Mouse (Mus musculus) C2C12 (cell line): ENCODE measurements around the gene Klhl11.
A peak's percentile ranks its signal among the peaks of the same experiment; 100 is the strongest.

ENCODE experiments used
- CEBPB ChIP-seq: IDR thresholded peaks from one replicate; pipeline ENCODE4 v1.6.1; 2011; ENCODE audit warnings: low read depth, mild to moderate bottlenecking, control low read depth, moderate library complexity
- CTCF ChIP-seq: IDR thresholded peaks from one replicate; pipeline ENCODE4 v1.5.1; 2011; ENCODE audit not compliant: control insufficient read depth, insufficient read depth, insufficient read length
- FOSL1 ChIP-seq: IDR thresholded peaks from one replicate; pipeline ENCODE4 v1.8.0; 2011; ENCODE audit warnings: mild to moderate bottlenecking, low read length; ENCODE audit not compliant: poor library complexity, insufficient read depth, severe bottlenecking
- MAX ChIP-seq: IDR thresholded peaks from one replicate; pipeline ENCODE4 v1.6.1; 2011; ENCODE audit warnings: mild to moderate bottlenecking, control low read depth
- MYOG ChIP-seq: IDR thresholded peaks from one replicate; pipeline ENCODE4 v1.6.1; 2011; ENCODE audit not compliant: control insufficient read depth, insufficient read length; ENCODE audit errors: extremely low read depth
- USF1 ChIP-seq: IDR thresholded peaks from one replicate; pipeline ENCODE4 v1.6.1; 2011; ENCODE audit warnings: low read depth, mild to moderate bottlenecking, control low read depth, moderate library complexity

DNA sequence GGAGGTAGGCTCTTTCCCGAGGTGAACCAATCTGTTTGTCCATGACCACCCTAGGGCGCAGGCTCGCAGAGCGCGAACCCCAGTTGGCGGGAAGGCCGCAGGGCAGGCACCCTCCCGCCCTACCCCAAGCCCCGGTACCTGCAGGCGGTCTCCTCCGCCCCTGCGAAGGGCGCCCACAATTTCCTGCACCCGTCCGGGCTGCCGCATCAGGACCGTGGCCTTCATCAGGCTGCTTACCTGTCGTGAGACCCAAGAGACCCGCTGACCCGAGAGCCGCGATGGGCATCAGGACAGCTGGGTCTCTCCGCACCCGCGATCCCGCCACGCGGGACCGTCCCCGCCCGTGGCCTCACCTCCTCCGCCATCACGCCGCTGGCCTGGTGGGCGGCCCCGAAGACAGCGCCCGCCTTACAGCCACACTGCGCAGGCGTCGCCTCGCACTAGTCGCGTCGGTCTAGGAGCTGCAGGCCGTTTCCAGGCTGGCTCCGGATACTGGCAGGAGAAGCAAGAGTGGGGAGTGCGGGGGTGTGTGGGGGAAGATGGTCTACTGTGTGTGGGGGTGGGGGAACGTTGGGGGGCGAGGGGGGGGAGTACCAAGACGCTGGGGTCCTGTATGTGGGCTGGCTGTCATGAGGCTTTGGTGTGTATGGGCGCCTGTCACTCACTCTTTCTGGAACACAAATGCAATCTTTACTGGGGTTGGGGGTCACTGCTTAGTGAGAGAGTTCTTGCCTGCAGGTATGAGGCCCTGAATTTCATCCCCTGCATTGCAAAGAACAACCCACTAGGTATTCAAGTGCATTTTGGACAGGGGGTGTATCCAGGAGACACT, 31.6 kb downstream of the Klhl11 start:
- TF ChIP-seq CTCF (no peak), USF1 (no peak), MYOG (no peak), MAX (peak; percentile 65), FOSL1 (no peak), CEBPB (no peak)
